Mouse (Mus musculus): ENCODE data around the gene Asb7.

Asb7 gene

DNA sequence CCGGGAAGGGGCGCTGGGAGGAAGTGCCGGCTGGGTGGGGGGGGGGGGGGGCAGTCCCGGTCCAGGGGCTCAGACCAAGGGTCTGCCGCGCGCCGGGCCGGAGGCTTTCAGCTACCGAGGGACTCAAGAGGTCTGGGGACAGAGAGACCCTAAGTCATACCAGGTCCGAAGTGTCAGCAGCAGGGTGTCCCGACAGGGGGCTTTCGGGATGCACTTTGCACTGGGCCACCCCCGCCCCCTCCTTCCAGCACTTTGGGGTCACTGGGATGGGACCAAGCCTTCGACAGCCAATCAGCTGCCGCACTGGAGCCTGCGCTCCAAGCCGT is at the start of gene Asb7:
Asb7 (minus strand) TSS at position 303 of the 326 bp plus-strand sequence.
- DNase-seq (ENCODE audit: extremely low spot score, low spot score) = no peak

DNA sequence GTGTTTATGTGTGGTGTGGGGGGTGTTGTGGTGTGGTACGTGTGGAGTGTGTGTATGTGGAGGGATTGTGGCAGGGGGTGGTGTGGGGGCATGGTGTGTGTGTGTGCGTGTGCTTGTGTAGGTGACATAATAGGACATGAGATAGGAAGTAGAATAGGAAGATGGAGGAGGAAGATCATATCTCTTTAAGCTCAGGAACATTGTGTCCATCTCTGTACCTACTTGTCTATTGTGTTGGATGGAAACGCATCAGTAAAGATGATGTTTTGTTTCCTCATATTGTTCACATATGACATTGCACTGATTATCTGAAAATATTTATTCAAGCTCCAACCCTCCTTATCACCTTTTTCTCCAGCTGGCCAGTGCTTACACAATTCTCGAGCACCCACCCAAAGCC is 48.0 kb upstream of the Asb7 start:
- DNase-seq (ENCODE audit: extremely low spot score, low spot score) = no peak

GRCm38 (mm10) chr7:66734993-66735392 is 45.6 kb upstream of the Asb7 start:
- DNase-seq (ENCODE audit: extremely low spot score, low spot score) = no peak

DNA sequence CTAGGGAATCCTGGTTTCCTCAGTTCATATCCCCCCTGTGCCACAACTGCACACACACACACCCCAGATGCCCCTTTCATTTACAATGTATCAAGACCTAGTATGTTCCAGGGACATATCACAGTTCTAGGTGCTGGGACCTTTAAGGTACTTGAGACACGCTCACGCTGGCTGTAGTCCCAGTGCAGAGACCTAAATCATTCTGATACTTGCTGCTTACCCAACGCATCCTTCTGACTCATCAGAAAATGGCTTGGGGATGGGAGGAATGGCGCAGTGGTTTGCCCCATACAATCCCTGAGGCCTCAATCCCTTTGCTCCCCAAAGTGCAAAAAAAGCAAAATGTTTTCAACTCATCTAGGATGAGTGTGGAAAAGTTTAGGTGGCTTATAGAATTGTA is 45.1 kb upstream of the Asb7 start:
- no peak for DNase-seq (ENCODE audit: extremely low spot score, low spot score)

DNA sequence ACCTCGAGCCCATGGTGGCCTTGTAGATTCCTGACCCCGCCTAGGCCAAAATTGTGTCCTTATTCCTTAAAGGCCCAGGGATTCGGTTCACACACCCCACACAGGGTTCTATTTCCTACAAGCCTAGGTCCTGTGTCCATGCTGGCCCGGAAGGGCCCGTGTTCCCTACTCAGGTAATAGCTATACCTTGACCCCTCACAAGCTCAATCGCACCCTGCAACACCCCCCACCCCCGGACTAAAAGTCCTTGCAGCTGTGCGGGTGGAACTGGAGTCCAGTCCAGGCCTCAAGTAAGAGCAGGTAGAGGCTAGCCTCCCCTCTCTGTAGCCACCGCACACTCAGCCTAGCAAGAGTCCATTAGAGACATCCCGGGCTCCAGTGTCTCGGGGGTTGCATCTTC is 44.5 kb upstream of the Asb7 start:
- DNase-seq (ENCODE audit: extremely low spot score, low spot score) = no peak

GRCm38 (mm10) chr7:66733431-66733830 is 44.0 kb upstream of the Asb7 start:
- DNase-seq (ENCODE audit: extremely low spot score, low spot score) = no peak

DNA sequence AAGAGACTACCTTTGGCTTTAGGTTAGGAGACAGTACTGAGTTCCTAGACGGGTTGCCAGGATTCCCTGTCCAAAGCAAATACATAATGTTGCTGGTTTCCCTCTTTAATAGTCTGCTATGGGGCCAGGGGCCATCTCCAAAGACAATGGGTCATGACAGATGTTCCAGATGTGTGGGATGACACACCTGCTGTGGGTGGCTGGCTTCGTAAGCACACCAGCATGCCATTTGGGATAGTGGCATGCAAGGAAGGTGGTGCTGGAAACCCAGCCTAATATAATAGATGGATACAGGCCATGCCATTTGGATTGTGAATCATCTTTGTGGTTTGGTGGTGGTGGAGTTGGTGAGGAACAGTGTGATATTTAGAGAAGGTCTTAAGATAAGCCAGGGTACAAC is 39.8 kb upstream of the Asb7 start:
- DNase-seq (ENCODE audit: extremely low spot score, low spot score) = no peak

GRCm38 (mm10) chr7:66728072-66728471 is 38.7 kb upstream of the Asb7 start:
- DNase-seq (ENCODE audit: extremely low spot score, low spot score) = no peak

- no peak for DNase-seq (ENCODE audit: extremely low spot score, low spot score)
These were observed 35.6 kb upstream of the Asb7 start for GRCm38 (mm10) chr7:66724954-66725353.

GRCm38 (mm10) chr7:66724514-66724913 is 35.1 kb upstream of the Asb7 start:
- DNase-seq (ENCODE audit: extremely low spot score, low spot score) = peak; percentile 20

GRCm38 (mm10) chr7:66711166-66711565 is 21.8 kb upstream of the Asb7 start:
- no peak for DNase-seq (ENCODE audit: extremely low spot score, low spot score)

- no peak for DNase-seq (ENCODE audit: extremely low spot score, low spot score)
These were observed 15.2 kb upstream of the Asb7 start for GRCm38 (mm10) chr7:66704631-66705030.

- DNase-seq (ENCODE audit: extremely low spot score, low spot score) = no peak
These were observed 13.3 kb upstream of the Asb7 start for GRCm38 (mm10) chr7:66702721-66703120.

DNA sequence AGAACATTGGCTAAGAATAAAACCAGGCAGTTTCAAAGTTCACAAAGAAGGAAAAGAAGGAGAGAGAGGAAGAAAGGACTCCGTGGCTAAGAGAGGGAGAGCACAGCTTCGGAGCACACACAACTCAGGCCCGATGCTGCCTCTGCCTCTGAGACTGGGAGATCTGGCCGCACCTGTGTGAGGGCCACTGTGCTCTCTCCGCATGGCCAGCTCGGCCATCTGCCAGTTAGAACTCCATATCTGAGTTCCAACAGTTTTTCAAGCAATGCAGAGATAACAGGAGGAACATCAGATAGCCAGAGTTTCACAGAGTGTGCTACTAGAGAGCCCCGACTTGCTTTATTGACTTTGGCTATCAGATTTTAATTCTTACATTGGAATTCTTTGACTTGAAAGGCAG is 5.1 kb upstream of the Asb7 start:
- no peak for DNase-seq (ENCODE audit: extremely low spot score, low spot score)

- DNase-seq (ENCODE audit: extremely low spot score, low spot score) = peak; percentile 99
These were observed 394 bp upstream of the Asb7 start, which contains the start of gene Lins1 for GRCm38 (mm10) chr7:66689620-66690360. Gene Lins1 (plus strand): TSS chr7:66689889.

GRCm38 (mm10) chr7:66688721-66689120 is 675 bp downstream of the Asb7 start:
- DNase-seq (ENCODE audit: extremely low spot score, low spot score) = no peak

DNA sequence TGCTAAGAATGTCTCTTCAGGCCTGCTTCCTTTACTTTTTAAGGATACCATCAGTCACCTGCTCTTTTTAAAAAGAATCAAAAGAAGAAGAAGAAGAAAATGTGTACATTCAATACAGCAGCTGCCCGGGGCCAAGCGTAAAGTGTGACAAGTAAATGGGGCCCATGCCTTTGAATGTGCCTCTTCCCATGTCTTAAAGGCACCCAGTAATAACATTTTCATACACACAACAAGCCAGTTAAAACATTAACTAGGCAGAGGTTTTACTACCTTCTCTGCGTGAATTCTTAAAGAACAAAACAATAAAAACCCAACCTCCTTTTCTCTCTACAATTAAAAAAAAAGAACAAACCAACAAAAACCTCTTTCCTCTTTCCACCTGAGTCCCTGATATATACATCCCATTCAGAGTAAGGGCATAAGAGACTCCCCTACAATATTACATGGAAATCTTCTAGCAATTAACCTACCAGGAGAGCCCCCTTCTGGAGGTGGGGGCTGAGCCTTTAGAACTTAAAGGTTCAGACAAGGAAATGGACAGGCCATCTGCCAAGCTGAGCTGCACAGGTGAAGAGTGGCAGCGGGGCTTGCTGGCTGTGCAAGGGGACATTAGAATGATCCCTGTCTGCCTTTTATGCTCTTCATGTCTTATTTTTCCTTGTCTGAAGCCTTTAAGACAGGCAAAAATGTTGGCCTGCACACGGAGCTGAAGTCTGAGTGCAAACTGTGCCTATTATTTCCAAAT is 7.1 kb downstream of the Asb7 start:
- no peak for DNase-seq (ENCODE audit: extremely low spot score, low spot score)

- DNase-seq (ENCODE audit: extremely low spot score, low spot score) = no peak
These were observed 13.6 kb downstream of the Asb7 start for GRCm38 (mm10) chr7:66675800-66676199.

DNA sequence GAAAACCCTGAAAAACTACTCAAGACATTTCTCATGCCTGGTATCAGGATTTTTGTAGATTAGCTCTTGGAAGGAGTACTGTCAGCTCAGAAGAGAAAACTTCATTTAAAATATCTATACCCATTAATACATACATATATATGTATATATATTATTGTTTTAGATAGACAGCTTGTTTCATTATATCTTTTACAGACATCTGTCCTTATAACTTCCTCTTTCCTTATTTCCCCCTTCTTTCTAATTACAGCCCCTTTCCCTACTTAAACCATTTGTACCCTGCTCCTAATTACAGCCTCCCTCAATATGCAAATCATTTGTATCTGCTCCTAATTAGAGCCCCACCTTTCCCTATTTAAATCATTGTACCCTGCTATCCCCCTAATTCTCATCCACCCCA is 22.3 kb downstream of the Asb7 start:
- no peak for DNase-seq (ENCODE audit: extremely low spot score, low spot score)

- DNase-seq (ENCODE audit: extremely low spot score, low spot score) = no peak
These were observed 25.8 kb downstream of the Asb7 start for GRCm38 (mm10) chr7:66663548-66663947.

DNA sequence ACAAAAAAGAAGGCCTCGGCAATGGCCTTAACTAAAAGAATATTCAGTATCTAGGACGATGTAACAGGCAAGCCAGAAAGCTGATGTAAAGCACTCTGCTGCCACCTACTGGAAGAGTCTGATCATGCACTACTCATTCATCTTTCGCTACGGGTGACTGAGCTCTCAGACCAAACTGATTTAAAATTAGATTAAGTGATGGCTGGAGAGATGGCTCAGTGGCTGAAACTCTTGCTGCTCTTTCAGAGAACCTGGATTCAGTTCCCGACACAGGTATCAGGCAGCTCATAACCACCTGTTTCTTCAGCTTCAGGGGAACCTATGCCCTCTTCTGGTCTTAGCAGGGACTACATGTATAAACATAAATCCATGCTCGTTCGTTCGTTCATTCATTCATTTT is 27.8 kb downstream of the Asb7 start:
- peak; percentile 84 for DNase-seq (ENCODE audit: extremely low spot score, low spot score)

DNA sequence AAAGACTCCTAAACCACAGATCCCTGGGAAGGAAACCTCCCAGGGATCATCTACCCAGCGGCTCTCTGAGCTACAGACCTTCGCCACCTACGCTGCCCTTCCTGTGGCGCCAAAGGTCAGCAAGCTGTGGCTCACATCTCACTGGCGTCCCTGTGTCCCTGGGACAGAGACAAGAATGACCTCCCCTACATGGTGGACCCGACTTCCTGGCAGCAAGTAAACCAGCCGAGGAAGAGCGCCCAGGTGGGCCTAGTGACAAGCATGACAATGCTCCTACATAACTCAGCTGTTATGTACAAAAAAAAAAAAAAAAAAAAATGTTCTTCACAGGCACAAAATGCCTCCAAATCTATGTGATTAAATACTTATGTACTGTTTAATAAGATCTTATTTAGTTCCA is 28.4 kb downstream of the Asb7 start:
- no peak for DNase-seq (ENCODE audit: extremely low spot score, low spot score)

DNA sequence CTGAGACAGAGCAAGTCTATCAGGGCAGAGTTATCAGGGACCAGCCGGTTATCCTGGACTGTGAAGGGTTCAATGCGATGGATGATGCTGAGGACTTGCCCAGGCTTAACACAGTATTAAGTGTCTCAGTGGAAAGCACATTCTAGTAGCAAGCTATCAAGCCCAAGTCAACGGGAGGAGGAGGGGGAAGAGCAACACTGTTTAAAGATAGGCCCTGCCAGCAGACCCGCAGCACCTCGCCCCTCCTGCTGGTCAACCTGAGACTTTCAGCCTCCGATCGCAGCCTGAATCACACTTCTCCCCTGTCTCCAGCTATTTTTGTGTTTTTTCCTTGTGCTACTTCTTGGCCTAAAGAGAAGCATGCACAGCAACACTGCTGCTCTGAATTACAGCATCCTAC is 29.1 kb downstream of the Asb7 start:
- DNase-seq (ENCODE audit: extremely low spot score, low spot score) = no peak
